Mouse (Mus musculus) Patski (cell line): Measurements from ENCODE around the gene Obp1b. TPM values are rescaled to one million over a fixed set of nuclear protein-coding genes. Genes with fewer than 3 reads are reported as not detected.
"Not testable (repeated sequence)": the region's sequence is repeated elsewhere in the genome, so short reads cannot be mapped to it uniquely, and the experiment has no call there.

Source experiments
- ATAC-seq: fragments of 100-300 bp; one replicate; pipeline ENCODE4 v1.8.0; 2021
- CTCF ChIA-PET: fragments of 350-600 bp; sonication (Branson Sonifier 250); formaldehyde crosslinking; loops from one replicate; lab custom pipeline; 2022; ENCODE audit warnings: inconsistent platforms; lab: Charles Lee
- POLR2A ChIA-PET: fragments of 350-600 bp; sonication (Branson Sonifier 250); formaldehyde crosslinking; loops from one replicate; lab custom pipeline; 2022; ENCODE audit warnings: antibody characterized with exemption, inconsistent platforms; lab: Charles Lee
- DNase-seq: peaks from one replicate; pipeline ENCODE4 v3.0.0-alpha.2; 2011; ENCODE audit warnings: low read depth, low spot score
- H3K27me3 ChIP-seq: fragments of 371-371 bp; one replicate; pipeline ENCODE4 v1.5.1; 2021
- CTCF ChIP-seq: fragments of 100-300 bp; IDR thresholded peaks from one replicate; pipeline ENCODE4 v1.5.1; 2021
- in situ Hi-C: fragments of 300-500 bp; cut with MboI; formaldehyde crosslinking; loops from 3 replicates; pipeline ENCODE4 v1.11.1; 2018; ENCODE audit warnings: low pct_unique_long_range_greater_than_20kb, mixed read lengths
- polyA plus RNA-seq: library from polyadenylated mRNA; unstranded; gene quantifications from one replicate; pipeline ENCODE4 v1.2.3, GENCODE M21; 2021

Obp1b gene
- not detected for polyA plus RNA-seq

DNA sequence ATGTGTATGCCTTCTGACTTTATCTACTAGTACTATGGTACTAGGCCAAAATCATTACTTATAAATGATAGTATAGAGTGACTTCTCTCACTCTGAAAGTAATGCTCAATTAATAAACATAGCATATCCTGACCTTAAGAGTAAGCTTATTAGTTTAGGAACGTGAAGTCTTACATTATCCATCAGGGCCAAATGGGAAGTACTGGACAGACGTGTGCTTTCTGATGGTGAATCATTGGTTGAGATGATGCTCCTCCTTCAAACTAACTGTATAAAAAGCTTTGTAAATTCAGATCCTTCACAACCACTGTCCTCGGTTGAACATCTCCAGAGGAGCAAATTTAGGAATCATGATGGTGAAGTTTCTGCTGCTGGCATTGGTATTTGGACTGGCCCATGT lies at the start of gene Obp1b:
Gene Obp1b (plus strand): TSS at position 301 of the 400 bp plus-strand sequence.
- DNase-seq, POLR2A ChIA-PET, in situ Hi-C loops, CTCF ChIA-PET, ATAC-seq: not testable (repeated sequence)
- peaks cover 23% of the 10 kb centered on the region for H3K27me3 ChIP-seq

DNA sequence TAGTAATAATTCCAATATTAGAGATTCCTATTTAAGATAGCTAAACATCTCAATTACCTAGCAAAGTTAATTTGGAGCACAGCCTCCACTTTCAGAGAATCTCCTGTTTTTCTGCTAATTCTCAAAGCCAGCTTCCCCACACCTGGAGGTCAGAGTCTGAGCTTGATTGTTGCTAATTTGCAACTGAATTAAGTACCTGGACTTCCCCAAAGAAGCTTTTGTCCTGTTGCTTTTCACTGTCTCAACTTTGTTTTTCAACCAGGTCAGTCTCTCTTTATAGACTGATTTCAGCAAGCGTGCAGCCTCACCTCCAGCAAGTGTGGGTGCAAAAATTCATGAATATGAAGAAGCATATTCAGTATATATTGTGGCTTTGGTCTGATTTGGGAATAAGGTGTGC lies 15.6 kb downstream of the Obp1b start:
- CTCF ChIA-PET, H3K27me3 ChIP-seq, ATAC-seq, POLR2A ChIA-PET, in situ Hi-C loops, DNase-seq: not testable (repeated sequence)

DNA sequence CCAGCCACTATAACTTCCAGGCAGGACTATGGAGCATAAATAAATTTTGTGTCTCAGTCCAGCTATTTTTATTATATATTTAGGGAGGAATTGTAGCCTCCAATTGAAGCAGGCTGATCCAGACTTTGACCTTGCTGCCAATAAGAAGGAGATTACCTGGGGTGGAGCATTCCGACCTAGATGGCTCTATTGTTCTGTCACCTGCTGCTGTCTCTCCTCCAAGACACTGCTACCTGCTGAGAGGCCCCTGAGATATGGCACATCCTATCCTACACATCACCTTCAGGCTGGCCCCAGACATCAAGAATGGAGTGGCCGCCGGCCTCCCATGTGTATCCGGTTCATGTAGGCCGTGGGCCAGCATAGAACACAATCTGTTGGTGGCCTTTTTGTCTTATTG lies 16.3 kb downstream of the Obp1b start:
- TF ChIP-seq CTCF, result no peak
- ATAC-seq (no peak), DNase-seq (no peak)
- POLR2A ChIA-PET, result no interaction called here
- in situ Hi-C loops, result no loop called here
- CTCF ChIA-PET, result no interaction called here
- H3K27me3 ChIP-seq, result peaks cover 5% of the 10 kb centered on the region

Other genes with a start within 250 kb of the Obp1b start
- not detected for gene Obp1a, start 95.4 kb upstream of the Obp1b start, polyA plus RNA-seq
- gene Gm5938, start 61.3 kb upstream of the Obp1b start, polyA plus RNA-seq, result not detected
- gene Gm14743, start 59.1 kb downstream of the Obp1b start, polyA plus RNA-seq, result not detected
- gene 4930480E11Rik, start 182.9 kb downstream of the Obp1b start, polyA plus RNA-seq, result not detected